Mouse (Mus musculus): ENCODE measurements around the gene Capg.

GRCm38 (mm10) chr6:72534035-72534809, 10.0 kb upstream of the Capg start:
- TF ChIP-seq CTCF (IDR thresholded peaks at IDR 0.05; ENCODE audit: low read depth) (peak; percentile 99), EP300 (optimal IDR thresholded peaks at IDR 0.05) (no peak)

Data from stomach, postnatal 0 days (tissue).